Mouse (Mus musculus) ES-E14 (cell line): Measurements from ENCODE around the gene Vhl.

ENCODE experiments used
- CHD2 ChIP-seq: IDR thresholded peaks from 2 replicates; pipeline ENCODE4 v1.6.1; 2014; ENCODE audit warnings: mild to moderate bottlenecking, low read depth, low read length, inconsistent platforms
- HCFC1 ChIP-seq: IDR thresholded peaks from 2 replicates; pipeline ENCODE4 v1.6.1; 2012; ENCODE audit warnings: low read length, inconsistent platforms, borderline replicate concordance; ENCODE audit not compliant: insufficient read depth
- MAFK ChIP-seq: IDR thresholded peaks from 2 replicates; pipeline ENCODE4 v1.6.1; 2014; ENCODE audit warnings: mild to moderate bottlenecking, low read depth, low read length, inconsistent platforms; ENCODE audit not compliant: insufficient read depth
- ZC3H11A ChIP-seq: IDR thresholded peaks from 2 replicates; pipeline ENCODE4 v1.6.1; 2012; ENCODE audit warnings: low read depth, mild to moderate bottlenecking, inconsistent platforms, low read length, borderline replicate concordance
- ZNF384 ChIP-seq: IDR thresholded peaks from 2 replicates; pipeline ENCODE4 v1.6.1; 2012; ENCODE audit warnings: low read depth, low read length, inconsistent platforms

GRCm38 (mm10) chr6:113675234-113675633, 51.5 kb downstream of the Vhl start:
- no peak for TF ChIP-seq CHD2
- TF ChIP-seq ZC3H11A: no peak
- TF ChIP-seq HCFC1: no peak
- no peak for TF ChIP-seq MAFK
- no peak for TF ChIP-seq ZNF384
